Mouse (Mus musculus) adrenal gland, postnatal 10 days (tissue): ENCODE data around the gene Lpo. TPM values are rescaled to one million over a fixed set of nuclear protein-coding genes. Genes with fewer than 3 reads are reported as not detected.

Experiments used
- DNase-seq: peaks from one replicate; pipeline ENCODE4 v3.0.0; 2021; ENCODE audit warnings: mixed read lengths
- microRNA-seq: library from miRNA; unstranded; fragments of <30 nt; microRNA quantifications from one replicate; pipeline ENCODE4 v1.2.0, GENCODE M21; 2021
- total RNA-seq, 2 experiments: library from RNA; stranded (reverse); gene quantifications; 2 replicates each; pipeline ENCODE4 v1.2.3; 2021

Lpo gene
- total RNA-seq, 2 experiments from 2014 or later, result not detected

DNA sequence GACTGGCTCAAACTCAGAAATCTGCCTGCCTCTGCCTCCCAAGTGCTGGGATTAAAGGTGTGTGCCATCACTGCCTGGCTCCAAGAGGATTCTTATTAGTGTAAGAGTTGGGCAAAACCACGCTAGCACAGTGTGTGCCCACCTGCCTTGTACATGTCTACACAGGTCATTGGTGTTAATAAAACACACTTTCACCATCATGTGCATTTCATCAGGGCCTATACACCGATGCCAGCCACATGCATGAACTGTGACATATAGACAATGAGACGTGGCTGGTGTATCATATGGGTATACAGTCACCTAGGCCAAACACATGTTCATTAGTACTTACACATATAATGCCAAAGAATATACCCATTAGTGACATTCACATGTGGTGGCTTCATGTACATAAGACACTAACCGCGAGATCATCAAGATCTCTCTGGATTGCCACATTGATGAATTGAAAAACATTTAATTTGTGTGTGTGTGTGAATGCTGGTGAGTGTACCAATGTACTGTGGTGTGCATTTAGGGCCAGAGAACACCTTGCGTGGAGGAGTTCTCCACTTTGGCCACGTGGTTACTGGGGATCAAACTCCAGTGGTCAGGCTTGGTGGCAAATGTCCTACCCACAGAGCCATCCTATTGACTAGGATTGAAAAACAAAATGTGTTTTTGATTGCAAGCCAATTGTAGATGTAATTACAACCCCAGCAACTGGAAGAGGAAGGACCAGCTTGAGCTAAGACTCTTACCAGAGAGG is 69.8 kb downstream of the Lpo start:
- DNase-seq, result no peak

DNA sequence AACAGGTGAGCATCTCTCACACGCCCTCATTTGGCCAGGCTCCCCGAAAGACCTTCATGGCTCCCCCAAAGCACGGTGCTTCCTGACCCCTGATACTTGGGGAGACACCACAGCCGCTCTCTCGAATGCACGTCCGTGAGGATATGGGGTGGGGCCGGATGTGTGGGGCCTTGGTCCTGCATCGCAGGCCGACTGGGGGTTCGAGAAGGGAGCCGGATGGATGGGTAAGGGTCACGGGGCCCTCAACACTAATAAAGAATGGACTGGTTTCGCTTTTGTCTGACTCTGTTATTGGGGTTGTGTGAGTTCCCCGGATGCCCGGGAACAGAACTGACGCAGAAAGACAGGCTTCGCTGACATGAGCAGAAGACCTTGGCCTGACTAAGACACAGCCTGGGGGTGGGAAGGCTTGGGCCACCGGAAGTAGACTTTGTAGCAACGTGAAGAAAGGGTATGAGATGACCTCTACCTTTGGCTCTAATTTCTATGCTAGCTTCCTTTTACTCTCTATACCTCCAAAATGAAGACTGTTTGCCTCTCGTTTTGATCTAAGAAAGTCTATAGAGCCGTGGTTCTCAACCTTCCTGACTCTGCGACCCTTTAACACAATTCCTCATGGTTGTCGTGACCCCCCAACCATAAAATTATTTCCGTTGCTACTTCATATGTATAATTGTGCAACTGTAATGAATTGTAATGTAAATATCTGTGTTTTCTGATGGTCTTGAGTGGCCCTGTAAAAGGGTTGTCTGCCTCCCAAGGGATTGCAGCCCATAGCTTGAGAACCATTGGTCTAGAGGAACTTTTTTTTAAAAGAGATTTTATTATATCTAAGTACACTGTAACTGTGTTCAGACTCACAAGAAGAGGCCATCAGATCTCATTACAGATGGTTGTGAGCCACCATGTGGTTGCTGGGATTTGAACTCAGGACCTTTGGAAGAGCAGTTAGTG is 70.8 kb downstream of the Lpo start:
- no peak for DNase-seq

Small RNA genes within 50 kb of the gene (microRNA-seq; reads per million reads assigned to microRNA genes)
- not detected for gene Mir142
- not detected for gene Mir142b

Other genes starting within 250 kb of the Lpo start
- gene Mtmr4, start 236.1 kb downstream of the Lpo start, total RNA-seq, result 10 to 100 TPM; 23.9 to 28.4 TPM
- gene Hsf5, start 211.1 kb downstream of the Lpo start, total RNA-seq, result under 1 TPM; 0.12 TPM
- 1 to 10 TPM; 2.8 to 3.4 TPM for gene Rnf43, start 165.6 kb downstream of the Lpo start, total RNA-seq
- 10 to 100 TPM; 67.8 to 77.6 TPM for gene Supt4a, start 90.7 kb downstream of the Lpo start, total RNA-seq
- 1 to 10 TPM; 1.8 to 4.2 TPM for gene Tspoap1, start 67.7 kb downstream of the Lpo start, total RNA-seq
- gene Mpo, start 34.7 kb downstream of the Lpo start, total RNA-seq, result 1 to 10 TPM; 4.8 to 6.2 TPM
- gene Mks1, start 24.9 kb upstream of the Lpo start, total RNA-seq, result 10 to 100 TPM in 1 of 2 experiments, 1 to 10 TPM in 1; 9.1 to 12.8 TPM
- gene Epx, start 47.2 kb upstream of the Lpo start, total RNA-seq, result 1 to 10 TPM in 1 of 2 experiments, under 1 TPM in 1; 0.87 to 1.5 TPM
- gene Olfr462, start 64.0 kb upstream of the Lpo start, total RNA-seq, result not detected
- not detected for gene Olfr463, start 69.1 kb upstream of the Lpo start, total RNA-seq
- not detected for gene Olfr464, start 92.7 kb upstream of the Lpo start, total RNA-seq
- gene Dynll2, start 159.2 kb upstream of the Lpo start, total RNA-seq, result 100 to 1,000 TPM; 124 to 136 TPM
- 100 to 1,000 TPM; 198 to 256 TPM for gene Srsf1, start 219.1 kb upstream of the Lpo start, total RNA-seq
- 10 to 100 TPM; 37.8 to 41.3 TPM for gene Vezf1, start 240.0 kb upstream of the Lpo start, total RNA-seq